Mouse (Mus musculus) lung, postnatal 14 days (tissue): ENCODE data around the gene Olfr213.
"Not testable (repeated sequence)": the region's sequence is repeated elsewhere in the genome, so short reads cannot be mapped to it uniquely, and the experiment has no call there.

Experiments used
- DNase-seq: peaks from one replicate; pipeline ENCODE4 v3.0.0; 2021

The Olfr213 gene

GRCm38 (mm10) chr6:116538156-116538555 lies at the start of gene Olfr213:
Olfr213 (plus strand) TSS chr6:116538456.
- no peak for DNase-seq

GRCm38 (mm10) chr6:116488791-116489190 lies 49.5 kb upstream of the Olfr213 start, which contains the start of gene Olfr211:
Olfr211 (plus strand) TSS chr6:116489091.
- no peak for DNase-seq

GRCm38 (mm10) chr6:116493742-116494141 lies 44.5 kb upstream of the Olfr213 start:
- DNase-seq: no peak

GRCm38 (mm10) chr6:116495960-116496359 lies 42.3 kb upstream of the Olfr213 start:
- no peak for DNase-seq

- DNase-seq: not testable (repeated sequence)
Measured at GRCm38 (mm10) chr6:116506302-116507003, 31.8 kb upstream of the Olfr213 start, which contains the start of gene Olfr212. Olfr212 (plus strand) TSS chr6:116506516.

GRCm38 (mm10) chr6:116514832-116515231 lies 23.4 kb upstream of the Olfr213 start:
- DNase-seq: no peak

GRCm38 (mm10) chr6:116542500-116542899 lies 4.2 kb downstream of the Olfr213 start:
- DNase-seq: no peak

- not testable (repeated sequence) for DNase-seq
Measured at GRCm38 (mm10) chr6:116550841-116551240, 12.6 kb downstream of the Olfr213 start, which contains the start of gene Gm5580. Gm5580 (plus strand) TSS chr6:116551141.

GRCm38 (mm10) chr6:116553935-116554334 lies 15.7 kb downstream of the Olfr213 start, which contains the start of gene Olfr214:
Olfr214 (plus strand) TSS chr6:116554235.
- DNase-seq: no peak

- DNase-seq: no peak
Measured at GRCm38 (mm10) chr6:116554952-116555351, 16.7 kb downstream of the Olfr213 start.

GRCm38 (mm10) chr6:116569834-116570233 lies 31.6 kb downstream of the Olfr213 start:
- DNase-seq: peak; percentile 22

GRCm38 (mm10) chr6:116584095-116584494 lies 45.8 kb downstream of the Olfr213 start, which contains the start of gene Olfr215:
Olfr215 (minus strand) TSS chr6:116584195.
- no peak for DNase-seq
